Mouse (Mus musculus) brain, embryonic 14.5 days (tissue): Measurements from ENCODE around the gene Trio.

ENCODE experiments used
- CTCF ChIP-seq: fragments of 200-500 bp; IDR thresholded peaks from 2 replicates; pipeline ENCODE4 v1.5.1; 2012; ENCODE audit warnings: inconsistent platforms, mild to moderate bottlenecking, moderate library complexity, borderline replicate concordance; ENCODE audit not compliant: insufficient read depth, insufficient read length; ENCODE audit errors: extremely low read depth
- POLR2A ChIP-seq: fragments of 200-500 bp; IDR thresholded peaks from 2 replicates; pipeline ENCODE4 v1.6.1; 2012; ENCODE audit warnings: mild to moderate bottlenecking, inconsistent platforms, borderline replicate concordance; ENCODE audit not compliant: poor library complexity, insufficient read depth, insufficient read length, severe bottlenecking; ENCODE audit errors: extremely low read depth

GRCm38 (mm10) chr15:27770513-27771196, 255.0 kb downstream of the Trio start:
- TF ChIP-seq POLR2A (no peak), CTCF (no peak)
